Mouse (Mus musculus) stomach, postnatal 0 days (tissue): ENCODE data around the gene Trim43a.
A peak's percentile ranks its signal among the peaks of the same experiment; 100 is the strongest.

Experiments
- CTCF ChIP-seq: IDR thresholded peaks from 2 replicates; pipeline ENCODE4 v1.5.1; 2016; ENCODE audit warnings: antibody characterized with exemption, low read depth, mild to moderate bottlenecking, moderate library complexity
- EP300 ChIP-seq: optimal IDR thresholded peaks from 2 replicates; pipeline ENCODE3; 2016; ENCODE audit warnings: antibody characterized with exemption

DNA sequence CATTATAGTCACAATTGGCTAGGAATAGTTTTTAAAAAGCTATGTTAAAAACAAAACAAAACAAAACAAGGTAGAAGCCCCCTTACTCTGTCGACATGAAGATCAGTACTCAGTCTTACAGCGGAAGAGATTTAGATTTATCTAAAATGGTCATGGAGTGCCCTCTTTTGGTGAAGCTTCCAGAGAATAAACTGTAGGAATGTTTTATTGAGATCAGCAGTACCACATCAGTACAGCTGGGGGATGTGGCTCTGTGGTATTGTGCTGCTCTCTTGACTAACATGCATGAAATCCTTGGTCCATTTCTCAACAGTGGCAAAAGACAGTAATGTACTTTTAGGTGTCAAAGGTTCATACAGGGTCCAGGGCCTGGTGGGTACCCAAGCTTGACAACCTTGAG is 37.9 kb upstream of the Trim43a start:
- no peak for TF ChIP-seq EP300
- TF ChIP-seq CTCF: peak; percentile 78
